ENCODE assay signal across 10 mouse cellular contexts in the genomic region with DNA sequence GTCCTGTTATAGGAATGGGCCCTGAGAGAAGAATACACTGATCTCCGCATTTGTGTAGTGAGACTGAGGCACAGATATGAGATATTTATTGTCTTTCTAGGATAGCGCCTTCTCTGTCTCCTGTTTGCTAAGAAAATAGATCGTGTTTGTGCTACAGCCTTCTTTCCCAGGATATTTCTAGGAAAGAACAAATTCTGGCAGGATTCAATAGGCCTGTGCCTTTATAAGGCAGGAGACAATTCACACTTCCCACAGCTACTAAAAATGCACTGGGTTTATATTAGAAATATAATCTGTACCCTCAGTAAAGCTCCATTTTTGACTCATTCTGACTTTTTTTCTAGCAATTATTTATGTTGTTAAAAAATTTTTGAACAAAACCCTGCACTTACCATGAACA.
"Had no signal": no experiment of that assay in that cellular context is flagged by ENCODE, and none has a peak within 500 bp of the region (broad histone marks: within the 10 kb centered on the region; RNA-seq: fewer than 3 reads in every experiment).

No protein-coding gene starts in this region.

- DNase-seq: lung, adult 18-20 months; lung, embryonic 14.5 days; lung, postnatal 10 days; lung, postnatal 4 days; right cerebral cortex, postnatal 14 days; thymus, adult 18-20 months; thymus, postnatal 14 days; thymus, postnatal 36 days had no signal

- ATAC-seq: midbrain, embryonic 13.5 days; midbrain, embryonic 15.5 days had no signal
